Mouse (Mus musculus) erythroblast, embryonic 14.5 days (primary cell): ENCODE measurements around the gene Prm2. TPM values are rescaled to one million over a fixed set of nuclear protein-coding genes. Genes with fewer than 3 reads are reported as not detected.

Source experiments
- H3K27me3 ChIP-seq: 2 replicates; pipeline ENCODE4 v1.6.1; 2012; ENCODE audit warnings: inconsistent platforms; ENCODE audit not compliant: control insufficient read depth
- H3K36me3 ChIP-seq: 2 replicates; pipeline ENCODE4 v1.6.1; 2012; ENCODE audit warnings: mild to moderate bottlenecking, inconsistent platforms; ENCODE audit not compliant: control insufficient read depth
- H3K4me1 ChIP-seq: 2 replicates; pipeline ENCODE4 v1.6.1; 2012; ENCODE audit warnings: inconsistent platforms; ENCODE audit not compliant: control insufficient read depth
- H3K4me3 ChIP-seq: replicated peaks from 2 replicates; pipeline ENCODE3; 2012; ENCODE audit warnings: moderate library complexity, mild to moderate bottlenecking, inconsistent platforms
- H3K9me3 ChIP-seq: 2 replicates; pipeline ENCODE4 v1.6.1; 2012; ENCODE audit warnings: low read length, inconsistent platforms, mixed read lengths; ENCODE audit not compliant: control insufficient read depth
- GATA1 ChIP-seq: IDR thresholded peaks from 2 replicates; pipeline ENCODE4 v1.6.1; 2012; ENCODE audit warnings: low read length, inconsistent platforms, mixed read lengths
- TAL1 ChIP-seq: IDR thresholded peaks from 3 replicates; pipeline ENCODE4 v1.6.1; 2012; ENCODE audit warnings: low read length, inconsistent platforms, mixed read lengths
- polyA plus RNA-seq: library from polyadenylated mRNA; stranded (reverse); fragments of >175 nt; gene quantifications from 2 replicates; pipeline ENCODE4 v1.2.3, GENCODE M21; 2012

Gene Prm2
- polyA plus RNA-seq = not detected in 2 replicates

DNA sequence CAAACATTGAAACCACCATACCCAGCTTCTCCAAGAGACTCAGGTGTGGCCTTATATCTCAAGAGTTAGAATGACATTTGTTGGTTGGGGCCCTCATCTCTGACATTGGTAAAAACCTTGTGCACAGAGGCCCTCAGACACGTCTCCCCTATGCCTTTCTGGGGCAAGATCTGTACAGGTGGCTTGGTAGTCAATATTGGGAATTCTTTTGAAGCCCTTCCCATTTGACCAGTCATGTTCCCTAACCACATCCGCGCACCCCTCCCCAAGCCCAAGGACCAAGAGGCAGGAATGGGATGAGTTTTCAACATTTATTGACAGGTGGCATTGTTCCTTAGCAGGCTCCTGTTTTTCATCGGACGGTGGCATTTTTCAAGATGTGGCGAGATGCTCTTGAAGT lies at the start of gene Prm2:
TSS of gene Prm2 (minus strand) at position 101 of the 400 bp plus-strand sequence.
- TF ChIP-seq GATA1 (no peak), TAL1 (no peak)
- Histone ChIP-seq H3K27me3 (peaks cover 26% of the 10 kb centered on the region), H3K9me3 (no peaks in the 10 kb centered on the region), H3K4me1 (no peaks in the 10 kb centered on the region), H3K36me3 (no peaks in the 10 kb centered on the region), H3K4me3 (no peak within 1 kb of the TSS)

GRCm38 (mm10) chr16:10844319-10844670 lies 48.4 kb upstream of the Prm2 start:
- H3K27me3 ChIP-seq = peaks cover 12% of the 10 kb centered on the region
- H3K4me3 ChIP-seq = no peak overlapping the region
- H3K4me1 ChIP-seq = peaks cover 6% of the 10 kb centered on the region
- H3K36me3 ChIP-seq = peaks cover 15% of the 10 kb centered on the region
- no peaks in the 10 kb centered on the region for H3K9me3 ChIP-seq
- no peak for TF ChIP-seq GATA1

GRCm38 (mm10) chr16:10843486-10844318 lies 47.8 kb upstream of the Prm2 start:
- peaks cover 6% of the 10 kb centered on the region for H3K4me1 ChIP-seq
- H3K27me3 ChIP-seq = peaks cover 12% of the 10 kb centered on the region

GRCm38 (mm10) chr16:10842282-10842855 lies 46.4 kb upstream of the Prm2 start:
- Histone ChIP-seq H3K9me3 (no peaks in the 10 kb centered on the region), H3K4me1 (peaks cover 16% of the 10 kb centered on the region), H3K27me3 (peaks cover 12% of the 10 kb centered on the region), H3K4me3 (no peak overlapping the region), H3K36me3 (peaks cover 24% of the 10 kb centered on the region)
- TF ChIP-seq TAL1 = no peak

More at GRCm38 (mm10) chr16:10843486-10844318, 47.8 kb upstream of the Prm2 start:
- no peaks in the 10 kb centered on the region for H3K9me3 ChIP-seq
- H3K4me3 ChIP-seq = no peak overlapping the region
- no peak for TF ChIP-seq GATA1
- TF ChIP-seq TAL1 = no peak
- peaks cover 15% of the 10 kb centered on the region for H3K36me3 ChIP-seq

- peaks cover 34% of the 10 kb centered on the region for H3K4me1 ChIP-seq
- H3K4me3 ChIP-seq = no peak overlapping the region
- peaks cover 12% of the 10 kb centered on the region for H3K27me3 ChIP-seq
- H3K9me3 ChIP-seq = no peaks in the 10 kb centered on the region
- TF ChIP-seq GATA1 = no peak
- no peak for TF ChIP-seq TAL1
- H3K36me3 ChIP-seq = peaks cover 26% of the 10 kb centered on the region
Observed at GRCm38 (mm10) chr16:10840018-10840417, 44.1 kb upstream of the Prm2 start.

DNA sequence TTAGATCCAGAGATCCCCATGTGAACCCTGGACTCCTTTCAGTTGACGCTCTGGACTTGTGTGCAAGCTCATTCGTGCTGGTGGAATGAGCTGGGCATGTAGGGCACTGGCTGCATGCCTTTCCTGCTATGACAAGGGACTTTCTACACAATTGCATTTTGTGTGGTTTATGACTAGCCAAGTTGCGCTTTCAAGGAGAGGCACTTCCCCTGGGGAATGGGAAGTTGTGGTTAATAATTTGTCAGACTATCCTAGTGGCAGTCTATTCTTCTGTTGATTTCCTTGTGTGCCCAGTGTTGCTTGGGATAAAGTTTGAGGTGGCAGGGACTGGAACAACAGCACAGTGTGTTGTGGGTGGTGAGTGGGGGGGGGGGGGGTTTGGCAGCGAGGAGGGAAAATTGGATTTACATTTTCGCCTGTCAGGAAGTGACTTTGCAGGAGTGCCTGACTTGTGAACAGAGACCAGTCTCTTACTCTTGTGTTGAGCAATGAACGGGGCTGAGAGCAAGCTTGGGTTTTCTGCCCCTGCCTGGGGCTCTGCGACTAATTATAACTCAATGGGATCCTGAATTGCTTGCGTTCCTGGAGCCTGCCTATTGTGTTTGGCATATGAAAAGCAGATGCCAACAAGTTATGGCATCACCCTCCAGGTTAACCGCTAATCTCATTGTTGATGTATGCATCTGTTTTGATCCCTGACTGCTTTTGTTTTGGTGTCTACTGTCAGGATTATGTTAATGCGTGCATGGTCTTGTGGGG lies 42.7 kb upstream of the Prm2 start:
- Histone ChIP-seq H3K4me1 (peaks cover 41% of the 10 kb centered on the region), H3K4me3 (no peak overlapping the region), H3K27me3 (peaks cover 9% of the 10 kb centered on the region), H3K36me3 (peaks cover 26% of the 10 kb centered on the region), H3K9me3 (no peaks in the 10 kb centered on the region)
- TF ChIP-seq GATA1 (no peak), TAL1 (no peak)

- peaks cover 26% of the 10 kb centered on the region for H3K36me3 ChIP-seq
- no peaks in the 10 kb centered on the region for H3K9me3 ChIP-seq
- H3K27me3 ChIP-seq = peaks cover 12% of the 10 kb centered on the region
- H3K4me1 ChIP-seq = peaks cover 38% of the 10 kb centered on the region
- H3K4me3 ChIP-seq = no peak overlapping the region
- TF ChIP-seq GATA1 (no peak), TAL1 (no peak)
Observed at GRCm38 (mm10) chr16:10837903-10838302, 42.0 kb upstream of the Prm2 start.

DNA sequence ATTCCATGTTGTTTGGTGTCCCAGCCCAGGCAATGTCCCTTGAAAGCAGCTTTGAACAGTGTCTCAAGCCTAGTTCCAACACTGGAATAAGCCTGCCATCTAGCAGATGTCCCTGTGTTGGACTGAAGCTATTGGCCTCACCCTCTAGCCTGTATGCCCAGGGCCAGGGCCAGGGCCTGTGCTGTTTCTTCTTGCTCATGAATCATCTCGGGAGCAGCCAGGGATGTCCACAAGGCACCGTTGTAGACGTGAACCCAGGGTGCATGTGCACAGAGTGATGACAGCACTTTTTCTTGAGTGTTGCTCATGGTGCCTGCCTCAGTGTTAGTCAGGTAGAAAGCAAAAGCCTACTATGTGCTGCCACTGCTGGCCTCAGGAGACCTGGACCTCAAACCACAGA lies 41.3 kb upstream of the Prm2 start:
- no peak overlapping the region for H3K4me3 ChIP-seq
- H3K9me3 ChIP-seq = no peaks in the 10 kb centered on the region
- H3K36me3 ChIP-seq = peaks cover 26% of the 10 kb centered on the region
- H3K4me1 ChIP-seq = peaks cover 38% of the 10 kb centered on the region
- TF ChIP-seq TAL1 (no peak), GATA1 (no peak)
- peaks cover 14% of the 10 kb centered on the region for H3K27me3 ChIP-seq

DNA sequence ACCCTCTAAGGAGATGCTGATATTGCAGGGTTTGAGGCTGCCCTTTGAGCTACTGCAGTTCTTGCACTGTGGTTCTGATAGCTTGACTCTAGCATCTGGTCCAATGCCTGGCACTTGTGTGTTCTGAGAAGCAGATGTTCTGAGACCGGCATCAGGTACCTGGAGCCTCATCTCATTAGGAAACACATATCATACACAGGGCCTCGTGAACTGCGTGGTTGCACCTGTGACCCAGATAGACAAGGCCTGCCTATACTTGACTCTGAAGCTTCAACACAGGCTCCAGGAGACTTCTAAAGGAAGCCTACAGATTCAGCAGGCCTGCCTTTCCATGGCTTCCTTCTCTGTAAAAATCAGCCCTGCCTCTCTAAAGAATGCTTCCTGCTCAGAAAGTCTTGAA lies 40.5 kb upstream of the Prm2 start:
- Histone ChIP-seq H3K27me3 (peaks cover 14% of the 10 kb centered on the region), H3K4me3 (no peak overlapping the region), H3K36me3 (peaks cover 25% of the 10 kb centered on the region), H3K4me1 (peaks cover 38% of the 10 kb centered on the region), H3K9me3 (no peaks in the 10 kb centered on the region)
- TF ChIP-seq GATA1 (no peak), TAL1 (no peak)
